Mouse (Mus musculus) right cerebral cortex, postnatal 25 days (tissue): ENCODE measurements around the gene Hspa12b.
"Not testable (repeated sequence)": the region's sequence is repeated elsewhere in the genome, so short reads cannot be mapped to it uniquely, and the experiment has no call there.

Experiments
- DNase-seq: peaks from one replicate; pipeline ENCODE4 v3.0.0; 2022

Gene Hspa12b

GRCm38 (mm10) chr2:131127161-131127730 is at the start of gene Hspa12b:
Gene Hspa12b, plus strand, starts transcription at chr2:131127280.
- no peak for DNase-seq

- DNase-seq: no peak
Observed at GRCm38 (mm10) chr2:131080507-131080906, 46.6 kb upstream of the Hspa12b start.

GRCm38 (mm10) chr2:131084206-131084605 is 42.9 kb upstream of the Hspa12b start:
- DNase-seq: no peak

- no peak for DNase-seq
Observed at GRCm38 (mm10) chr2:131086667-131087390, 40.3 kb upstream of the Hspa12b start, which contains the start of gene Siglec1. Gene Siglec1, minus strand, starts transcription at chr2:131086765.

GRCm38 (mm10) chr2:131088581-131088980 is 38.5 kb upstream of the Hspa12b start:
- no peak for DNase-seq

GRCm38 (mm10) chr2:131089634-131090033 is 37.4 kb upstream of the Hspa12b start:
- DNase-seq: no peak

GRCm38 (mm10) chr2:131090852-131091251 is 36.2 kb upstream of the Hspa12b start:
- DNase-seq: no peak

GRCm38 (mm10) chr2:131093577-131093976 is 33.5 kb upstream of the Hspa12b start:
- DNase-seq: no peak

- peak; percentile 75 for DNase-seq
Observed at GRCm38 (mm10) chr2:131094823-131095222, 32.3 kb upstream of the Hspa12b start.

GRCm38 (mm10) chr2:131096101-131096795 is 30.8 kb upstream of the Hspa12b start:
- DNase-seq: peak; percentile 21

- no peak for DNase-seq
Observed at GRCm38 (mm10) chr2:131097087-131097486, 30.0 kb upstream of the Hspa12b start.

GRCm38 (mm10) chr2:131101530-131101929 is 25.6 kb upstream of the Hspa12b start:
- DNase-seq: no peak

- no peak for DNase-seq
Observed at GRCm38 (mm10) chr2:131104021-131104420, 23.1 kb upstream of the Hspa12b start.

GRCm38 (mm10) chr2:131105061-131105460 is 22.0 kb upstream of the Hspa12b start:
- not testable (repeated sequence) for DNase-seq

- no peak for DNase-seq
Observed at GRCm38 (mm10) chr2:131105989-131106388, 21.1 kb upstream of the Hspa12b start.

- DNase-seq: no peak
Observed at GRCm38 (mm10) chr2:131118968-131119574, 8.0 kb upstream of the Hspa12b start.

- no peak for DNase-seq
Observed at GRCm38 (mm10) chr2:131124166-131124565, 2.9 kb upstream of the Hspa12b start.

- no peak for DNase-seq
Observed at GRCm38 (mm10) chr2:131125157-131125963, 1.7 kb upstream of the Hspa12b start.

- no peak for DNase-seq
Observed at GRCm38 (mm10) chr2:131125964-131126815, 890 bp upstream of the Hspa12b start.

- DNase-seq: no peak
Observed at GRCm38 (mm10) chr2:131128211-131128610, 1.1 kb downstream of the Hspa12b start.

- no peak for DNase-seq
Observed at GRCm38 (mm10) chr2:131128636-131129157, 1.6 kb downstream of the Hspa12b start.
